Mouse (Mus musculus): ENCODE data around the gene Gm17657. TPM values are rescaled to one million over a fixed set of nuclear protein-coding genes. Genes with fewer than 3 reads are reported as not detected.

Gene Gm17657
- total and polyA plus RNA-seq, 2 experiments from 2014 or later, result not detected

DNA sequence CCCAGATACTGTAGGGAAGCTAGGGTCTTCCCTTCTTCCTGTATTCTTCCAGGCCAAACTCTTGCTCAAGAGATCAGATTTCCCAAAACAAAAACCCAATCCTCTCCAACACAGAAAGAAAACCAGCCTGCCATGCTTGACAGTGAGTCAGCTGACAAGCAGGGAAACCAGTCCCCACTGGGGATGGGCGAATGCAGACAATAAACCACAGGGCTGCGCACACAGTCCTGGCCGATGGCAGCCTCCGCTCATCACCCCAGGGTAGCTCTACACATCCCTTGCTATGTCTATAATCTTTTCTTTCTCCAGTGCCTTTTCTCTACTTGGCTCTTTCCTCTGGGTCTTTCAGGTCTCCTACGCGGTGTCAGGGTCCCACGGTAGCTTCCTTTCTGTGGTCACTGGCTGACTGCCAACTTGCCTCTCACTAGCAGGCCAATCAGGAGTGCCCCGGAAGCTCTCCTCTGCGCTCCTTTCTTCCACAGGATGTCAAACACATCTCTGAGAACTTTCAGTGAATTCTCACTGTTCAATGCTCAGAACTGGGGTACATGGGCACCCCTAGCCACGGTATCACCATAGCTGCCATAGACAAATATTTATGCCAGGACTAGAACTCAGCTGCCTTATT lies 17.6 kb downstream of the Gm17657 start:
- Histone ChIP-seq H3K9ac (replicated peaks; ENCODE audit: low read depth, low read length) (no peak overlapping the region), H3K4me2 (ENCODE audit: low read depth, low read length) (no peak overlapping the region), H3K27ac (ENCODE audit: low read depth) (no peak overlapping the region), H3K27me3 (ENCODE audit: control insufficient read depth, insufficient read depth, low read length) (no peaks in the 10 kb centered on the region), H3K36me3 (replicated peaks; ENCODE audit: control insufficient read depth, insufficient read depth, low read length) (no peaks in the 10 kb centered on the region), H3K9me3 (replicated peaks; ENCODE audit: control insufficient read depth, low read length) (no peaks in the 10 kb centered on the region), H3K4me3 (ENCODE audit: low read depth, low read length) (no peak overlapping the region), H3K4me1 (ENCODE audit: control insufficient read depth, insufficient read depth) (no peaks in the 10 kb centered on the region)
- ATAC-seq (ENCODE audit: insufficient read depth, low read depth), result no peak
- DNase-seq (ENCODE audit: low spot score), result no peak
- WGBS, result 55% methylated on average over 10 of the region's 10 CpGs
- no peak for TF ChIP-seq CTCF (IDR thresholded peaks at IDR 0.05; ENCODE audit: low read depth)
- TF ChIP-seq EP300 (IDR thresholded peaks at IDR 0.05; ENCODE audit: low read depth), result no peak

DNA sequence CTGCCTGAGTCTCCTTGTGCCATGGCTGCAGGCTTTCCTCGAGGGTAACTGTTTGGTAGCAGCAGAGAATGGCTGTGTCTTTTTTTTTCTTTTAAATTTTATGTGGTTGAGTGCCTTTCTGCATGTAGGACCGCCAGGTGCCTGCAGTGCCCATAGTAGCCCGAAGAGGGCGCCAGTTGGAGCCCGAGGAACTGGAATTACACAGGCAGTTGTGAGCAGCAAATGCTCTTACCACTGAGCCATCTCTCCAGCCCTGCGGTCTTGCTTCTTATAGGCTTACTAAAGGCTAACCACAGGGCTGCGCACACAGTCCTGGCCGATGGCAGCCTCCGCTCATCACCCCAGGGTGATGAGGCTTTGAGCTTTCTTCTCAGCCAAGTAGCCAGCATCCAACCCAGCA lies 18.2 kb downstream of the Gm17657 start:
- ATAC-seq (ENCODE audit: insufficient read depth, low read depth), result no peak; the same call in 1 of the 2 replicates
- Histone ChIP-seq H3K4me3 (ENCODE audit: low read depth, low read length) (no peak overlapping the region), H3K9me3 (replicated peaks; ENCODE audit: control insufficient read depth, low read length) (0 out of 2 replicates have a peak, but pooled peaks cover under 1% of the 10 kb centered on the region), H3K27me3 (ENCODE audit: control insufficient read depth, insufficient read depth, low read length) (no peaks in the 10 kb centered on the region), H3K4me1 (ENCODE audit: control insufficient read depth, insufficient read depth) (no peaks in the 10 kb centered on the region), H3K27ac (ENCODE audit: low read depth) (no peak overlapping the region), H3K4me2 (ENCODE audit: low read depth, low read length) (no peak overlapping the region), H3K9ac (replicated peaks; ENCODE audit: low read depth, low read length) (no peak overlapping the region), H3K36me3 (replicated peaks; ENCODE audit: control insufficient read depth, insufficient read depth, low read length) (no peaks in the 10 kb centered on the region)
- WGBS, result 68% methylated on average over 9 of the region's 9 CpGs
- DNase-seq (ENCODE audit: low spot score), result no peak
- TF ChIP-seq CTCF (IDR thresholded peaks at IDR 0.05; ENCODE audit: low read depth) (no peak), EP300 (IDR thresholded peaks at IDR 0.05; ENCODE audit: low read depth) (no peak)

DNA sequence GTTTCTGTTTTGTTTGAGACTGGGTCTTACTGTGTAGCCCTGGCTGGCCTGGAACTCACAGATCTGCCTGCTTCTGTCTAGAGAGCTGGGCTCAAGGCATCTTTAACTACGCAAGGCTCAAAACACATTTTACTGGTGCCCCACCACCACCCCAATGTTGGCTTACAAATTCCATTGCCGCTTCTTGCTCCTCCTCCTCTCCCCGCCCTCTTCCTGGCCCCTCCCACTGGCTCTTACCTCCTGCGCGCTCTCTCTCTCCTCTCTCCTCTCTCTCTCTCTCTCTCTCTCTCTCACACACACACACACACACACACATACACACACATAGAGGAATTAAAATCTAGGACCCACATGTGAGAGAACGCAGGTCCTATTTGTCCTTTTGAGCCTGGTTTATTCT lies 18.9 kb downstream of the Gm17657 start:
- H3K36me3 ChIP-seq (replicated peaks; ENCODE audit: control insufficient read depth, insufficient read depth, low read length), result no peaks in the 10 kb centered on the region
- no peak overlapping the region for H3K9ac ChIP-seq (replicated peaks; ENCODE audit: low read depth, low read length)
- WGBS, result 76% methylated on average over 6 of the region's 6 CpGs
- H3K27ac ChIP-seq (ENCODE audit: low read depth), result no peak overlapping the region
- 0 out of 2 replicates have a peak, but pooled peaks cover 9% of the 10 kb centered on the region for H3K9me3 ChIP-seq (replicated peaks; ENCODE audit: control insufficient read depth, low read length)
- ATAC-seq (ENCODE audit: insufficient read depth, low read depth), result no peak
- TF ChIP-seq EP300 (IDR thresholded peaks at IDR 0.05; ENCODE audit: low read depth) (no peak), CTCF (IDR thresholded peaks at IDR 0.05; ENCODE audit: low read depth) (no peak)
- no peak for DNase-seq (ENCODE audit: low spot score)
- no peak overlapping the region for H3K4me2 ChIP-seq (ENCODE audit: low read depth, low read length)
- H3K27me3 ChIP-seq (ENCODE audit: control insufficient read depth, insufficient read depth, low read length), result no peaks in the 10 kb centered on the region
- no peak overlapping the region for H3K4me3 ChIP-seq (ENCODE audit: low read depth, low read length)
- no peaks in the 10 kb centered on the region for H3K4me1 ChIP-seq (ENCODE audit: control insufficient read depth, insufficient read depth)

DNA sequence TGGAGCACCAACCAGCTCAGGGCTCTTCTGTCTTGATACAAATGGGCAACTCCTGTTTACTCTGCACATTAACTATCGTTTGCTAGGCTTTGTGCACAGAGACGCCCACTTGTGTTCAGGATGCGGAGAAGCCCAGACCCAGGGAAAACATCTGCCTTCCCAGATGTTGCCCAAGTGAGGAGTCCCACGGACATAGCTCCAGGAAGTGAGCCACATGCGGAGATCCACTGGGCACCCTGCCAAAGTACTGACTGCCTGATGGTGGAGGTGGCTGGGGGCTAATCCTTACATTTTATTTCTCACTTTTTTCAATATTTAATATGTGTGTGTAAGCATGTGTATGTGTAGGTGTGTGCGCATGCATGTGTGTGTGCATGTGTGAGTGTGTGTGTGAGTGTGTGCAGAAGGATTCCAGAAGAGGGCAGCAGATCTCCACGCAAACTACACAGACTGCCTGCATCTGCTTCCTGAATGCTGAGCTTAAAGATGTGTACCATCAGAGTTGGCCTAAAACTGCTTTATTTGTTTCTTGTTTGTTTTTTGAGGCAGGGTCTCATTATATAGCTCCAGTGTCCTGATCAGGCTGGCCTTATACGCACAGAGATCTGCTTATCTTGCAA lies 20.8 kb downstream of the Gm17657 start:
- TF ChIP-seq CTCF (IDR thresholded peaks at IDR 0.05; ENCODE audit: low read depth) (peak; percentile 50), EP300 (IDR thresholded peaks at IDR 0.05; ENCODE audit: low read depth) (no peak)
- 70% methylated on average over 8 of the region's 8 CpGs for WGBS
- no peak overlapping the region for H3K27ac ChIP-seq (ENCODE audit: low read depth)
- DNase-seq (ENCODE audit: low spot score) (no peak), ATAC-seq (ENCODE audit: insufficient read depth, low read depth) (no peak)
- H3K9ac ChIP-seq (replicated peaks; ENCODE audit: low read depth, low read length), result no peak overlapping the region
- no peaks in the 10 kb centered on the region for H3K4me1 ChIP-seq (ENCODE audit: control insufficient read depth, insufficient read depth)
- no peaks in the 10 kb centered on the region for H3K36me3 ChIP-seq (replicated peaks; ENCODE audit: control insufficient read depth, insufficient read depth, low read length)
- no peak overlapping the region for H3K4me3 ChIP-seq (ENCODE audit: low read depth, low read length)
- H3K9me3 ChIP-seq (replicated peaks; ENCODE audit: control insufficient read depth, low read length), result 0 out of 2 replicates have a peak, but pooled peaks cover 9% of the 10 kb centered on the region
- no peak overlapping the region for H3K4me2 ChIP-seq (ENCODE audit: low read depth, low read length)
- H3K27me3 ChIP-seq (ENCODE audit: control insufficient read depth, insufficient read depth, low read length), result no peaks in the 10 kb centered on the region

DNA sequence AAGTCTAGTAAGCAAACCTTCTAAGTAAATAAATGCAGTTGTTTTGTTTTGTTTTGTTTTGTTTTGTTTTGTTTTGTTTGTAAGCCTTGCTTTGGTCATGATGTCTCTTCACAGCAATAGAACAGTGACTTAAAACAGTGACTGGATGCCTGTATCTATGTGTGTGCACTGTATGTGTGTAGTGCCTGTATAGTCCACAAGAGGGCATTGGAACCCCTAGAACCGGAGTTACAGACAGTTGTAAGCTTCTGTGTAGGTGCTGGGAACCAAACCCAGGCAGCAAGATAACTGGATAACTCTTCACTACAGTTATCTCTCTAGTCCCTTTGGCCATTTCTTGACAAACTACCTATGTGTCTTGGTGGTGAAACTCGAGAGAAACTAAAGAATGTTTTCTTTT lies 23.8 kb downstream of the Gm17657 start:
- H3K36me3 ChIP-seq (replicated peaks; ENCODE audit: control insufficient read depth, insufficient read depth, low read length), result no peaks in the 10 kb centered on the region
- ATAC-seq (ENCODE audit: insufficient read depth, low read depth) (no peak), DNase-seq (ENCODE audit: low spot score) (no peak)
- 0 out of 2 replicates have a peak, but pooled peaks cover 9% of the 10 kb centered on the region for H3K9me3 ChIP-seq (replicated peaks; ENCODE audit: control insufficient read depth, low read length)
- H3K27me3 ChIP-seq (ENCODE audit: control insufficient read depth, insufficient read depth, low read length), result no peaks in the 10 kb centered on the region
- H3K4me1 ChIP-seq (ENCODE audit: control insufficient read depth, insufficient read depth), result no peaks in the 10 kb centered on the region
- no peak overlapping the region for H3K27ac ChIP-seq (ENCODE audit: low read depth)
- no peak overlapping the region for H3K4me3 ChIP-seq (ENCODE audit: low read depth, low read length)
- H3K4me2 ChIP-seq (ENCODE audit: low read depth, low read length), result no peak overlapping the region
- H3K9ac ChIP-seq (replicated peaks; ENCODE audit: low read depth, low read length), result no peak overlapping the region
- no peak for TF ChIP-seq EP300 (IDR thresholded peaks at IDR 0.05; ENCODE audit: low read depth)
- no peak for TF ChIP-seq CTCF (IDR thresholded peaks at IDR 0.05; ENCODE audit: low read depth)
- 77% methylated on average over 2 of the region's 2 CpGs for WGBS
